Mouse (Mus musculus) adrenal gland, postnatal 4 days (tissue): ENCODE measurements around the gene Ccdc184. TPM values are rescaled to one million over a fixed set of nuclear protein-coding genes. Genes with fewer than 3 reads are reported as not detected.

Source experiments
- DNase-seq, 2 experiments: peaks; one replicate each; pipeline ENCODE4 v3.0.0; 2021 to 2022; ENCODE audit warnings: low spot score in 2 of 2, mixed read lengths in 2 of 2
- total RNA-seq, 2 experiments: library from RNA; stranded (reverse); gene quantifications; 2 replicates each; pipeline ENCODE4 v1.2.3; 2021

Ccdc184 gene
- total RNA-seq, 2 experiments from 2014 or later: 2.0 TPM

DNA sequence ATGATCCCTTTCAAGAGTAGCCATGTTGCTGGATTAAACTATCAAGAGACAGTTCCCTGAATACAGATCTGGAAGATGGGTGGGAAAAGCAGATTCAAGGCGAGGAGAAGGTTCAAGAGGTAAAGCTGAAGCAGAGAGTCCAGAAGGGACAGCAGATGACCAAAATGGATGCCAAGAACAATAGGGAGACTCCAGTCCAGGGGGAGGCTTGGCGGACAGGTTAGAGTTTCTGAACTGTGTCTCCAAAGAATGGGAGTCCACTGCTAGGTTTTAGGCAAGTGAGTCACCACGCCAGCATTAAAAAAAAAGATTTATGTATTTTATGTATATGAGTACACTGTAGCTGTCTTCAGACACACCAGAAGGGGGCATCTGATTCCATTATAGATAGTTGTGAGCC, 12.3 kb upstream of the Ccdc184 start:
- no peak for DNase-seq

DNA sequence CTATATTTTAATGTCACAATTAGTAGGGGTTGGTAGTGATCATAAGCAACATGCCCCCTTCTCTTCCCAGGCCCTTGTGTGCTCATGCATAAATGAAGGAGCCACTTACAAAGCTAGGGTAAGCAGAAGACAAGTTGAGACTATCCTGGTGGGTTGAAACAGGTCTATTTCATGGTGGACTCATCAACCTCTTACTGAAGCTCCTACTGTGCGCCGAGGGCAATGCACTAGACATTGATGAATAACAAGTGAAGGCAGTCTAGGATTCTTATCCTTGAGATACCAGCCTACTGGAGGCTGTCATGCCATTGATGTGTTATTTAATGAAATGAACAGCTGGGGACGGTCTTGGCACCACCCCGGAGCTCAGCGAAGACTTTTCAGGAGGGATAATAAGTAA, 11.7 kb upstream of the Ccdc184 start:
- DNase-seq: no peak

DNA sequence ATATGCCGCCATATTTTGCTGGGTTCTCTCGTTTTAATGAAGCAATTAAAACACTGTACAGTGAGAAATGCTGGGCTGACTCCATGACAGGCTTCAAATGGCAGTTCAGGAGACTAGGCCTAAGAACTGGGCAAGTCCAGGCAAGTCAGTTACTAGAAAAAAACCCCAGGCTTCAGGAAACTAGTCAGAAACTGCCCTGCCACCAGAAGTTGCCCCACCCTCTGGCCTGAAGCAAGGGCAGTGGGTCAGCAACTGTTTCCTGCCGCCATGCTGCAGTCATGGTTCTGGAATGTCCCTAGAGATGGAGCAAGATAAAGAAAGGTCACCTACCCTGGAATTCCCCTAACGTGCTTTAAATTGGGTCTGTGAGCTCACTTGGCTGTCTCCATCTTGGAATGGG, 11.0 kb upstream of the Ccdc184 start:
- no peak for DNase-seq

DNA sequence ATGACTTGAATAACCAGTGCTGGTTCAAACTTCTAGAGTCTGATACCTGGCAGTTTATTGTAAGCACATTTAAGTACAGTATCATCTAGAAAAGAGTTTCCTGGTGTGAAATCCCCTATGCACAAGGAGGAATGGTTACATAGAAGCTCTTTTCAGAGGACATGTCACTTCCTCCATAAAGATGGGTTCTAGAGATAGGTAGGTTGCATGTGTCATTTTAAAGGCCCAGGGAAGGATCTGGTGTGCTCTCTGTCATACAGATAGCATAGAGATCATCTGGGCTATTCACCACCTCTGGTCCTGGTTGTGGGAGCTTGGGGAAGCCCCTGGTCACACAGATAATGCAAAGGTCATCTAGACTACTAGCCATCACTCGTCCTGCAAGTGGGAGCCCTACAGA, 9.7 kb upstream of the Ccdc184 start:
- DNase-seq: no peak

DNA sequence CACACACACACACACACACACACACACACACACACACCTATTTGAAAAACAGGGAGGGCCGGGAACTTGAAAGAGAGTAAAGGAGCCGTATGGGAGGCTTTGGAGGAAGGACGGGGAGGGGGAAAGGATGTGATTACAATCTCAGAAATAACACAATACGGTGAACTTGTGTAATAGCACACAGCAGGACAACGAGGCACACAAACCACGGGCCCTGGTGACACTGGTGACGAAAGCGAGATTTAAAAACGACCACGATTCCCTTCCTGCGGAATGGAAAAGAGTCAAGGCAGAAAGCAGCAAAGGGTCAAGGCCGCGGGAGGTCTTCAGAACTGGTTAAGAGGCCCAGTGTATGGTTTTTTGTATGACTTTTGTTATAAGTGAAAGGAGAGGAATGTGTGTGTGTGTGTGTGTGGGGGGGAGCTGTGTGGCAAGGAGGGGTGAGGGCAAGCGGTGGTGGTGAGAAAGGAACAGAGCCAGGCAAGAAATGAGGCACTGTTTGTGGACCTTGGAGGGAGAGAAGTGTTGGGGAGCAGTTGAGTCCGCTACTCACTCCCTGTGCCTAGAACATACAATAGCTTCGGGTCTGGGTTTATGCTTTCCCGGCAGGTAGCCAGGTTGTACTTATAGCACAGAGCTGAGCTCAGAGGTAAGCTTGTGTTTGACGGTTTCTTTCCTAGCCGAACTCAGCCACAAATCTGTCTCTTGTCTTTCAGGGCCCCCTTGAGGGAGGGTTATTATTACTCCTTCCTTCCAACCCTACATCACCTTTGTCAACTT, 5.7 kb upstream of the Ccdc184 start:
- no peak for DNase-seq

DNA sequence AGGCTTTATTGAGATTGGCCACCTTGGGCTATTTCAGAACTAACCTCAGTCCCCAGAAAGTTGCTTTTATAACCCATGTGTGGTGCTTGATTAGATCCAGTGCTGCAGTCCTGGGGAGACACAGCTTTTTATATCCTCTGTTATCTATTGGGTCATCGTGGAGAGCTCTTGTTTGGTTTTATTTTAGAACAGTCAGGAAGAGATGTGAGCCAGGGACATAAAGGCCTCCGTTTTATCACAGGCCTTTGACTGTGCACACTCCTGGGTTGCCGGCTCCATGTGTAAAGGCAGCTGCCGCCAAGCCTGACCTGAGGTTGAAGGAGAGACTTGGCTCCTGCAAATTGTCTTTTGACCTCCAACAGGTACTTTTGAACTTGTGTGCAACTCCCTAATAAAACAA, 4.4 kb upstream of the Ccdc184 start:
- DNase-seq: no peak

DNA sequence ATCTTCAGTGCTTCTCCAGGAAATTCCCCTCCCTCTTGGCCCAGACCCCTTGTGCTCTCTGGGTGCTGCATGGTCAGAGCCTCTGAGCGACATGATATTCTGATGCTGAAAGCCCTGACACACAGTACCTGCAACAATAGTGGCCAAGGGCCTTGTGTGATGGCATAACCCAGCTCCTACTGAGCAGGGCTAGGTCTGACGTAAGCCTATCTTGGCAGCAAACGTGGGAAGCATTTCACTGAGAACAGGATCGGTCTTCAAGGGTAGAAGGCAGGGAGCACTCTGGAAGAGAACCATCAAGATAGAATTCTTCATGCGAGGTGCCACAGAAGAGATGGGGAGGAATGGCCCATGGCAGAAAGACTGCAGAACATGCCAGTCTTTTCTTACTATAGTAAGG, 1.4 kb upstream of the Ccdc184 start, which contains the start of gene Asb8:
Gene Asb8, minus strand, starts transcription at position 101 of the 400 bp plus-strand sequence.
- no peak for DNase-seq

DNA sequence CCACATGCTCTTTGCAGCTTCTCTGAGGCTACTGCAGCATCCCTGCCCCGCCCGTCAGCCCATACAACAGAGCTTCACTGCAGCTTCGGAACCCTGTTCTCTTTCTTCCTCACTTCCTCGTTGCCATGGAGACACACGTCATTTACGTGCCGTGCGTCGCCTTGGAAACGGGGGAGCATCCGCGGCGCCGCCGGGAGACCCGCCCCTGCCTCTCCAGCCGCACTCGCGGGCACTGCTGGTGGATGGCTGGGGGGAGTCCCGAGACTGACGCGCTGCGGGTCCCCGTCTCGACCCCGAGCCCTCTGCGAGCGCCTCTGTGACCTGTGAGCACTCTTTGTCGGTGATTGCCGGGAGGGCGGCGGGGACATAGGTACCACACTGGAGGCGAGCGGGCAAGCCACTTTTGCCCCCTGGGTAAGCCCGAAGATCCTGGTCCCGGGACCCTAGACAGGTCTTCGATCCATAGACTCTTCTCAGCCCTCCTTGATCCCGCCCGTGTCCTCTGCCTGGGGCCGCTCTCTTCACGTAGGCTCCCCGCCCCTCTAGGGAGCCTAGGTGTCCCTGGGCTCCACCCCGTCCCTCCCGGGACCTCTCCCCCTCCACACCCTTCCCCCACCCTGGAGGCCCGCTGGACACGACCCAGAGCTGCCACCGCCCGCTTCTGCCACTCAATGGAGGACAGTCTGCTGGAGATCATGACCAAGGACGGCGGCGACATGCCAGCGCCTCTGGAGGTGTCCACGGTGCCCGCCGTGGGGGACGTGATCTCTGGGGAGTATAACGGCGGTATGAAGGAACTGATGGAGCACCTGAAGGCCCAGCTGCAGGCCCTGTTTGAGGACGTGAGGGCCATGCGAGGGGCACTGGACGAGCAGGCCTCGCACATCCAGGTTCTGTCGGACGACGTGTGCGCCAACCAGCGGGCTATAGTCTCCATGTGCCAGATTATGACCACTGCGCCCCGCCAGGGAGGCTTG, 975 bp downstream of the Ccdc184 start:
- DNase-seq: peak in 1 of 2 experiments; percentile 39

DNA sequence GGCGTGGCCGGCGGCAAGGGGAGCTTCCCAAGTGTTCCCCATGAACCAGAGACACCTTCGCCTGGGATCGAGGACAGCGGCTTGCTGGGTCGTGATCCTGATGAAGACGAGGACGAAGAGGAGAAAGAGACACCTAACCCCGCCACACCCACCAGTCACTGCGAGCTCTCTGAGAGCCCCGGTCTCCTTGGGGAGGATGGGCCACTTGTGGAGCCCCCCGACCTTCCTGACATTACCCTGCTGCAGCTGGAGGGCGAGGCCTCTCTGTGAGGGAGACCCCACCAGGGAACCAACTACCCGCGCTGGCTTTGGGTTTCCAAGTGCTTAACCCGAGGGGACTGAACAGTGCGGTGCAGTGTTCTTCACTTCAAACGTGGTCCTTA, 1.7 kb downstream of the Ccdc184 start:
- no peak for DNase-seq

DNA sequence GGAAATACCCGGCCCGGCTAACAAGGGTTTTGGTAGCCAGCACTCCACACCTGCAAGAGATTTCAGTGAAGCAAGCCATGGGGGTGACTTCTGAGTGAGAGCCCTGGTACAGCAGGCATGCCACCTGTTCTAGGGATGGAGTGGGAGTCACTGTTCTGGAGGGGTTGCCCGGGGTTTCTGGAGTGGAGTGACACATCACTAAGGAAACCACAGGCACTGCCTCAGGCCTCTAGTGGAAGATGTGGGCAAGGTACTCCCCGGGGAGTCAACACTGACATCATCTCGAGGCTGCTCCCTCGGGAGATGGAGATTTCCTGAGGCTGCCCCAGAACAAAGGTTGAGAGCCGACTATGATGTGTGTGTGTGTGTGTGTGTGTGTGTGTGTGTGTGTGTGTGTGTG, 3.4 kb downstream of the Ccdc184 start:
- no peak for DNase-seq

DNA sequence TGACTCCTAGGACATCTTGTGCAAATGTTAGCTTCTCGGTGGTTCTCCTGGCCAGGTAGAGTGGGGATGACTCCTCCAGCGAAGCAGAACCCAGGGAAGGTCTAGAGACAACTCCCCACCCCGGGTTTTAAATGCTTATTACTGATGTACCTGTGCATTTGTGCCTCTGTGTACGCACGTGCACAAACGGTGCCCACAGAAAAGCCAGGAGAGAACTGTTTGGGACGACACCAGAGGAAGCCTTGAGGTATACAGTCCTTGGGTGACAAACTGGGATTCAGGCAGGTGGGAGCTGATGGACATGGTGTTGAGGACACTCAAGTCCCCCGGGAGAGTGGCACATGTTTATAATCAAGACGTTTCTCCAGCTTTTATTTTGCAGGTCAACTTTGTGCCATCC, 4.0 kb downstream of the Ccdc184 start:
- DNase-seq: no peak

DNA sequence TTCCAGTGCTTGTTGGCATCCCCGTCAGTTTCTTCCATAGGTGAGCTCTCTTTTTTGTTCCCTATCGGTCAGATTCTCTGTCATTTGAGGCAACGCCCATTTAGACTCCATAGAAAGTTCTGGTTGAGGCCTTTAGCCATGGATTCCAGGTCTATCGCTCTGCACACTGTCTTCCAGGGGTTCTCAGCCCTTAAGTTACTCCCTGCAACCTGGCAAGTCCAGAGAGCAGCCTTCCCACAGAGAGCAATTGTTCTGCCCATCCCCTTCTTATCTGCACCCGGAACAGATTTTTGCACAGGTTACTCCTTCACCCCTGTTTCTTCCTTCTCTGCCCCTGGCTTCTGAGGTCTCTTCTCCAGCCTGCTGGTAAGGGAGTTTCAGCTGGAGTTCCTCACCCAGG, 5.2 kb downstream of the Ccdc184 start:
- DNase-seq: no peak

DNA sequence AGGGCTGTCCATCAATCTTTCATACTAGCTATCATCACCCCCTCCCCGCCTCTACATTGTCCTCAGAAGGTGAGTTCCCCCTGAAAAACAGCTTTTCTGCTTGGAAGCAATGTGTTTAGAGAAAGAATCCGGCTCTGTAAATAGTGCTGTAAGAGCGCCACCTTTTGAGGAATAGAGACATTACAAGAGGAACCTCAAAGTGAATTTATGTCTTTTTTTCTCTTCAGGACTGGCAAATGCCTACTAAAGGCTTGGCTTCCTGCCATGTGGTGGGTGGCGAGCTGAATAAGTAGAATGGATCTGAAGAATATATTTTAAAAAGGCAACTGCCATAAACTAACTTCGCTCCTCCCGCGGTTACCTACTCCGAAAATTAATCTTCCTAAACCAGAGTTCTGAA, 6.9 kb downstream of the Ccdc184 start:
- DNase-seq: no peak

DNA sequence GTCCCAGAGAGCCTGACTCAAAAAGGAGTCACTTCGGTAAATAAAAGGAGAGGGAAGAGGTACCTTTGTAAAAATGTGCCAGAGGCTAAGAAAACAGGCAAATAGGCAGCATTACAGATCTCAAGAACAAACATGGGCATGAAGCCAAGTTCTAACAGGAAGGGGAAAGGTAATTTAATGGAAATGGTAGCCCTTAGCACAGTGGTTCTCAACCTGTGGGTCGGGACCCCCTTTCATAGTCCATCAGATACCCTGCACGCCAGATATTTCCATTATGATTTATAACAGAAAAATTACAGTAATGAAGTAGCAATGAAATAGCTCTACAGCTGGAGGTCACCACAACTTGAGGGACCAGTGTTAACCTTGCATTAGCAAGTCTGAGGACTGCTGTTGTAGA, 10.4 kb downstream of the Ccdc184 start:
- DNase-seq: no peak

DNA sequence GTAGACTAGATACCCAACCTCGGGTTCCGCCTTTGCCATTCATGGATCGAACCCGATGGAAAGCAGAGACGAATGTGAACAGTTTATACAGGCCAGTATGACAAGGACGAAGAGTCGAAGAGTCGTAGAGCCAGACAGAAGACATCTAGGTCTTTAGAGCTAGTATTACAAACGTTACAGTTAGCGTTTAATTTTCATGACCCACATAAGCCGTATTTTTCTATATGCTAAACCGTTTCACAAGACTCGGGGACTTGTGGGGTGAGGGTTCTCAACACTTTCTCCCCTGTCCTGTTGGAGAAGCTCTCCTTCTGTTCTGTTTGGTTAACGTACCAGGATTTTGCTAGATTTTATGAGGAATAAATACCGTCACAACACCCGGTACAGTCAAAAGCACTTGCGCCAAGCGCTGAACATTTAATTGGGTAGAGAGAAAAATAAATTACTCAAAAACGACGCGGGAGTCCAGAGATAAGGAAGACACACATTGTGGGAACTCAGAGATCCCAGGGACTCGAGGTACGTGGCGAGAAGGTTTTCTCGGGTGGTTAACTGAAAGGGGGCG, 13.7 kb downstream of the Ccdc184 start:
- DNase-seq: no peak

DNA sequence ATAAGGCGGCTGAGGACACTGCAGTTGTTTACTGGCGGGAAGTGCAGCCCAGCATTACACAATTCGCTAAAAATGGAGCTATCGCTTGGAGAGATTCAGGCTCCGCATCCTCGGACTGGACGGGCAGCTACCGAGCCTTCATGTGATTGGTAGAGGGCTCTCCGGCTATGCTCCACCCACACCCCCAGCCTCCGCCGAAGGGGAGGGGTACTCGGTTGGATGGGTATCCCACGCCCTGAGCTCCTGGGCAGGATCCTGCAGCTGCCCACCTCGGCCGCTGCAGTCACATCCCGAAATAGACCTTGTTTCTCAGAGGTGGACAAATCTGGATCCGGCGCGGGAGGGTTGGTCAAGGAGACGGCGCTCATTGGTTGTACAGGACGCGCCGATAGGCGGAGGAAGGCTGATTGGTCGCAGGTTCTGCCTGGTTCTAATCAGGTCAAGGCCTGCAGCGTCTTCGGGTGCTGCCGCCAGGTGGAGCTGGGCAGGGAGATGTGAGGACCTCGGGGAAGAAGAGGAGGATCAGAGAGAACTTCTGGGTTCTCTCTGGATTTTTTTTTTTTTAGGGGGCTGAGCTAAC, 14.3 kb downstream of the Ccdc184 start:
- peak; percentile 64 to 84 for DNase-seq

DNA sequence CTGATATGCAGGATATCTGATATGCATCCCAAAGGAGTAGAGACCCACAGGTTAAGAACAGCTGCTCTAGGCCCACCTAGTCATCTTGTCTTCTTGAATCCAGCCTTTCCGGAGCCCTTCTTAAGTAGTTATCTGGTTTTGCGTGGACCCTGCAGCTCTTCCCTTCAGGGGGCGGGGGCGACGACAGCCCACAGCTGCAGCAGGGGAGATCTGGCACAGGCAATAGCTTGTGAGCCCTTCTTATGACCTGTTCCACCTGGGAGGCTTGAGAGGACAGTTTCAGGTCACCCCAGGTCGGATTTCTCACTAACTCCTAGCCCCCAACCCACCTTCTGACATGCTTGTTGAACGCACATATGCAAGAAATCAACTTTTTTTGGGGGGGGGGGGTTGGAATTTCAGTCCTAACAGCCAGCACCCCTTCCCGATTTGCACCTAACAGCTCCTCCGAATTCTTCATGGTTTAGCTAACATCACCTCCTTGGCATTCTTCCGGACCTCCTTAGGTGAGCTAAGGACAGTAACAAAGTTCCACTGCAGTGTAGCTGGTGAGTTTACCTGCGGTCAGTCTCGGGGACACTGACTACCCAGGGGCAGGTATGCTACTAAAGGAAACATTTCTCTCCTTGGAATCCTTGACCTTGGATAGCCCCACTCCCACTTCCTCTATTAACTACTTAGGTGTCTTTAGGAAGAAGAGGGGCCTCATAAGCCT, 15.1 kb downstream of the Ccdc184 start:
- DNase-seq: no peak

DNA sequence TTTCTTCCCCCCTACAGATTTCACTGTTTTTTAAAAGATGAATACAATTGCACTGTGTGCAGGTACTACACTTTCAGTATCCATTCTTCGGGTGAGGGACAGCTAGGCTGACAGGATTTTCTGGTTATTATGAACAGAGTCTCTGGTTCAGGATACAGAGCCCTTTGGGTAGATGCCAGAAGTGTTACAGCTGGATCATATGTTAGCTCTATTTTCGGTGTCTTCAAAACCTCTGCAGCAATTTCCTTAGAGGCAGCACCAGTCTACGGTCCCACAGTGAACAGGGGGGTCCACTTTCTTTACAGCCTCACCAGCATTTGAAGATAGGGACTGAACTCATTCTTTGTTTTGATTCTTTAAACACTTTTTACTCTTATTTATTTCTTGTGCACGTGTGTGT, 17.5 kb downstream of the Ccdc184 start:
- no peak for DNase-seq

DNA sequence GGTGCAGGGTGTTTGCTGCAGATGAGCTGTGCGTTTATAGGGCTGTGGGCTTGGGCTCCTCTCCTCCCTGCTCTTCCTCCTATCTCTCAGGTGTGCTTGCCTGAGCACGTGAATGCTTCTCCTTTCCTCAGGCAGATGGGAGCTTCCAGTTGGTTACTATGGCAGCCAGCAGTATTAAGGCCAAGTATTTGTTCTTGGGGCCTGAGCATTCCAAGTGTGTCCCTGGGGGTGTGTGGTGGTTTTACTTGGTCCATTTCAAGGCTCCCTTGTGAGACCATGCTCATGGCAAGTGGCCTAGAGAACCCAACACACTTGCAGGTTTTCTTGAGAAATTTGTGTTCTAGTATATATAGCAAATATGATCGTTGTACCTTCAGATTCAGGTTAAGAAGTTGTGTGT, 28.5 kb downstream of the Ccdc184 start, which contains the start of gene Olfr288:
Gene Olfr288, minus strand, starts transcription at position 101 of the 400 bp plus-strand sequence.
- DNase-seq: no peak

DNA sequence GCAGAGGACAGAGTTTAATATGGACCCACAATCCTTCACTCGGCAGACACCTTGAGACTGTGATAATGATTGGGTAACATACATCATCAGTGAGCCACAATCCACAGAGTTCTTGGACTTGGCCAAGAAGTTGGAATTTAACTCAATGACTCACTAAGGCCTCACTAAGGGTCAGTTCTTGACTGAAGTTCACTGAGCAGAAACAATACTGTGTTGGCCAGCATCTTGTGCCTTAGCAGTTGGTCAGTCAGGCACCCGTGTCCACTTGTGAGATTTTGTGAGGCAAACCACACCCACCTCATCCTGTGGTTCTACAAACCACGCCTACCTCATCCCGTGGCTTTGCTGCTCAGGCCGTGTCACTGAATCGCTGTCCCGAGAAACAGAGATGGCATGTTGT, 42.7 kb downstream of the Ccdc184 start:
- DNase-seq: no peak

DNA sequence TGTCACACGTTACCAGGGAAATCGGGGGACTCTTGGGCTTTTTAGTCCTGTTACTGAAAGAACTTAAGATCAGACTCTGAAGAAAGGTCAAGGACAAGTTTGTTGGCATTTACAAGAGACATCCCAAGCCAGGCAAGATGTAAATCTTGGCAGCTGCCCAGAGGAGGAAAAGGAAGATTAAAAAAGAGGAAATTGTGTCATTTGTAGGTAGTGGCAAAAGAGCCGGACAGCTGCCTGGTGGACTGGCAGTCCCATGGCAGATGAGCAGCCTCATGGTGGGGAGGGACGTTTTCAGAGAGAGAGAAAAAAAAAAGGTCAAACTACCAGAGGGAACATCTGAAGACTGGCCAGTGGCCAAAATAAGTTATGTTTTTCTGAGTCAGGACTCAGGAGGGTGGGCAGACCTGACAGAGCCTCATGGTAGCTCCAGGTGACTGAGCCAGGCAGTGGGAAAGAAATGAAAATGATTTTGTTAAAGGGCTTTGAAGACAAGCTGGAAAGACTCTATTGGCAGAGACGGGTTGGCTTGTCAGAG, 46.4 kb downstream of the Ccdc184 start:
- no peak for DNase-seq
